Mouse (Mus musculus) splenic B cell, adult 2 months (primary cell): ENCODE results near the gene Diras1.
A peak's percentile ranks its signal among the peaks of the same experiment; 100 is the strongest.

Experiments
- DNase-seq: peaks from one replicate; pipeline ENCODE4 v3.0.0-alpha.2; 2011; ENCODE audit warnings: low read depth, low spot score
- H3K27me3 ChIP-seq: 2 replicates; pipeline ENCODE4 v1.6.1; 2012; ENCODE audit warnings: mild to moderate bottlenecking, low read length, moderate library complexity, mixed read lengths; ENCODE audit not compliant: control insufficient read depth, poor library complexity, insufficient read depth, severe bottlenecking
- H3K36me3 ChIP-seq: 2 replicates; pipeline ENCODE4 v1.6.1; 2012; ENCODE audit warnings: mild to moderate bottlenecking, low read length, moderate library complexity, mixed read lengths; ENCODE audit not compliant: control insufficient read depth, poor library complexity, insufficient read depth, severe bottlenecking

Gene Diras1

GRCm38 (mm10) chr10:81020207-81020606 lies 5.3 kb downstream of the Diras1 start:
- Histone ChIP-seq H3K27me3 (no peaks in the 10 kb centered on the region), H3K36me3 (no peaks in the 10 kb centered on the region)
- no peak for DNase-seq

- H3K27me3 ChIP-seq: no peaks in the 10 kb centered on the region
Observed at GRCm38 (mm10) chr10:81019687-81020086, 5.8 kb downstream of the Diras1 start.

GRCm38 (mm10) chr10:81018326-81018725 lies 7.1 kb downstream of the Diras1 start:
- peak; percentile 22 for DNase-seq
- Histone ChIP-seq H3K36me3 (no peaks in the 10 kb centered on the region), H3K27me3 (no peaks in the 10 kb centered on the region)

More at GRCm38 (mm10) chr10:81019687-81020086, 5.8 kb downstream of the Diras1 start:
- DNase-seq: no peak
- no peaks in the 10 kb centered on the region for H3K36me3 ChIP-seq

GRCm38 (mm10) chr10:81016645-81017044 lies 8.8 kb downstream of the Diras1 start:
- DNase-seq: peak; percentile 83
- Histone ChIP-seq H3K36me3 (no peaks in the 10 kb centered on the region), H3K27me3 (no peaks in the 10 kb centered on the region)

DNA sequence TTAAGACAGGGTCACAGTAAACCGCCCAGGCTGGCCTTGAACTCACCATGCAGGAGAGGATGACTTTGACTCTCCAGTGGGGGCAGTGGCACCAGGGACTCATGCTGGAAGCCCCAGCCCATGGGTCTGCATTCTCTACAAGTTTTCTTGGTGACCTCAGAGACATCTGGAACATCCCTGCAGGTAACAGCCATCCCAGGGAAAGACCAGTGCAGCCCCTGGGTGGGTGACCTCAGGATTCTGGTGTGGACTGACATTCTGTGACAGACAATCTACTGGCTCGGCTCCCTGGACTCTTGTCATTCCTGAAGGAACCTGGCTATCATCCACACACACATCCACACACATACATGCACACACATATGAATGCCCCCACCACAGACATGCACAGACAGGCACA lies 9.8 kb downstream of the Diras1 start:
- no peak for DNase-seq
- no peaks in the 10 kb centered on the region for H3K27me3 ChIP-seq
- H3K36me3 ChIP-seq: no peaks in the 10 kb centered on the region

DNA sequence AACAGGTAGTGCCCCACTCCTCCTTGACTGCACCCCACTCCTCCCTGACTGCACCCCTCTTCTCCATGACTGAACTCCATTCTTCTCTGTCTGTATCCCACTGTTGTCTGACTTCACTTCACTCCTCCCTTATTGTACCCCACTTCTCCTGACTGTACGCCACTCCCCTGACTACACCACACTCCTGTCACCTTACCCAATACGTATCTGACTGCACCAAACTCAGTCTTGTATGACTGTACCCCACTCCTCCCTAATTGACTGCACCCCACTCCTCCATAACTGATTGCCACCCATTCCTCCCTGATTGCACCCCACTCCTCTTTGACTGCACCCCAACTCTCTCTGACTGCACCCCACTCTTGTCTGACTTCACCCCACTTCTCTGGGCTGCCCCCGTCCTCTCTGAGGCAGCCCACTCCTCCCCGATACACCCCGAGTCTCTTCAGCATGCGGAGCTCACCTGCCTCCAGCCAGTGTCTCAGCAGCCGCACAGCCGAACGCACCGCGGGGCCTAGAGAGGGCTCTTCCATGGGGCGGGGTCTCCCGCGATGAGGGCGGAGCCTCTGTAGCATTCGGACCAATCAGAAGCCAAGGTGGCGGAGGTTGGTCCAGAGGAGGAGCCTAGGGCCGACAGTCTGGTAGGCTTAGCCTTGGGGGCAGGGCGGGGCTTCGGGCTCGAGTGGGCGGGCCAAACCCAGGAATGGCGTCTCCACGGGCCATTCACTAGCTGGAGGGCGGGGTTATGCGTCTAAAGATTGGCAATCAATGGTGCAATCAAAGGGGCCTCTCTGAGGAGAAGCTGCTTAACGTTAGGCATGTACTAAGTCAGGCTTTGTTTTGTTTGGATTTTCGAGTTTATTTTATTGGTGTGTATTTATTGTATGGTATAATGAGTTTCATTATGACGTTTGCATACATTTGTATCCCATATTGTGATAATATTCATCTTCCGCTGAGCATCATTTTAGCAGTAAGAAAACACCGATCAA lies 10.8 kb downstream of the Diras1 start, which contains the start of gene Gng7:
Gng7 (minus strand) TSS at position 553 of the 992 bp plus-strand sequence.
- Histone ChIP-seq H3K36me3 (no peaks in the 10 kb centered on the region), H3K27me3 (no peaks in the 10 kb centered on the region)
- DNase-seq: peak; percentile 90

DNA sequence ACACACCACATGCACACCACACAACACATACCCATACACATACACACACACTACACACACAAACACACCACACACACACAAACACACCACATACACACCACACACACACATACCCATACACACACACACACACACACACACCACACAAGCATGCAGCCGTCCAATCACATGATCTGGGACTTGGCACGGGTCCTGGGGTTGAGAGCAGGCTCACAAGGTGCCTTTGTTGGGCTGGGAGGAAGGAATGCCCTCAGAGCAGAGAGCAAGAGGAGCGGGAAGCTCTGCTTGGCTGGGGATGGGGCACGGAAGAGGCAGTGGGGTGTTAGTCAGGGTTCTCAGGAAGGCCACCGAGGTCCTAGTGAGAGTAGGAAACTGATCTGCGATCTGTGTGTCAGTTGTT lies 14.6 kb downstream of the Diras1 start:
- H3K36me3 ChIP-seq: no peaks in the 10 kb centered on the region
- no peaks in the 10 kb centered on the region for H3K27me3 ChIP-seq
- DNase-seq: no peak

- Histone ChIP-seq H3K27me3 (no peaks in the 10 kb centered on the region), H3K36me3 (no peaks in the 10 kb centered on the region)
- no peak for DNase-seq
Observed at GRCm38 (mm10) chr10:81007240-81007639, 18.2 kb downstream of the Diras1 start.

DNA sequence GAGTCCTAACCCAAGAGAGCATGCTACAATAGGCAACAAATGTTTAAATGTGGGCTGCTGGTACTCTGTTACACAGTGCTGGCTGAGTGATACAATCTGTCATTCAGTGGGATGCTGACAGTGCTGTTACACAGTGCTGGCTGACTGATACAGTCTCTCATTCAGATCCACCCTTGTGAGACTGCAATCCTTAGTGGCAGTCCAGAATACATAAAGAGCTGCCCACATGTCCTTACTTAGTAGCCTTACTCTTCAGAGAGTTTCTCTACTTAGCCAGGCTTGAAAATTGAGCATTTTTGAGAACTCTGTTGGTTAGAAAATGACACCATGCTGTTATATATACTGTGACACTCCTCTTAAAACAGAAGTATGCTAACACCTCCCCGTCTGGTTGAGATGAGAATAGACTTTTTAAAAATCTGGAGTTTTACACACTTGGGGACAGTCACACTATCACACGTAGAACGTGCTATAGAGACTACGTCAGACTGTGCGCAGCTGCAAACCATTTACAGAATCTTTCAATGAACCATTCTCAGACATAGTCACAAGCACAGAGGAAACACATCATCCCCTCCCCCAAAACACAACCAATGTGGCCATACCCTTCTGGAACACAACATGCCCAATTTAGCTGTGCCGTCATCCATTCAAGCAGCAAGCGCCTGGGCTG lies 19.3 kb downstream of the Diras1 start:
- no peaks in the 10 kb centered on the region for H3K27me3 ChIP-seq
- no peaks in the 10 kb centered on the region for H3K36me3 ChIP-seq
- DNase-seq: no peak

- H3K27me3 ChIP-seq: no peaks in the 10 kb centered on the region
- DNase-seq: no peak
Observed at GRCm38 (mm10) chr10:81001161-81001560, 24.3 kb downstream of the Diras1 start.

DNA sequence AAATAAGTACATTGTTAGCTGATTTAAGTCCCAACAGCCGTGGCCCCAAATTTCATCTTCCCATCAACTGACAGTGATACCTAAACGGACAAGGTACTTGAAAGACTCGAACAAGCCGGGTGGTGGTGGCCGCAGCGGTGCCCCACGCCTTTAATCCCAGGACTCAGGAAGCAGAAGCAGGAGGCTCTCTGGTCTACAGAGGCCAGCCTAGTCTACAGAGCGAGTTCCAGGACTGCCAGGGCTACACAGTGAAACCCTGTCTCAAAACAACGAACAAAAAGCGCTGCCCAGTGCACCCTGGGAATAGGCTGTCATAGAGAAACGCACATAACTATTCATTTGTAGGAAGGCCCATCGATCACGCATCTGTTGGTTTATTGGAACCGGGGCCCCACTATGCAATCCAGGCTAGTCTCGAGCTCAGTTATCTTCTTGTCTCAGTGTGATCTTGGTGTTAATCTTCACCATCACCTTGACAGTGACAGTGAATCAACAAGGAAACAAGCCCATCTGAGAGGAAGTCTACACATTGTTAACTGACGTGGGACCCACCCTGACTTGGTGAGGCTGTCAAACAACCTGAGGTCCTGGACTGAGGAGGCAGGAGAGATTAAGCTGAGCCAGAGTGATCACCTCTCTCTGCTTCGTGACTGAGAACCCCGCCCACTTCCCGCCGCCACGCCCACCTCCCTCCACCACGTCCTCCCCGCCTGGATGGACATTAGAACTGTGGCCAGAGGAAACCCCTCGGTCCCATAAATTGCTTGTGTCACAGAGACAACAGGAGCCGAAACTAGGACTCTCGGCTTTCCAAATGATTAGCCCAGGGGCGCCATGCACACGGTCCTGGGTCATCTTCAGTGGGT lies 25.0 kb downstream of the Diras1 start:
- no peak for DNase-seq
- no peaks in the 10 kb centered on the region for H3K36me3 ChIP-seq
- no peaks in the 10 kb centered on the region for H3K27me3 ChIP-seq

More at GRCm38 (mm10) chr10:81001161-81001560, 24.3 kb downstream of the Diras1 start:
- H3K36me3 ChIP-seq: no peaks in the 10 kb centered on the region

DNA sequence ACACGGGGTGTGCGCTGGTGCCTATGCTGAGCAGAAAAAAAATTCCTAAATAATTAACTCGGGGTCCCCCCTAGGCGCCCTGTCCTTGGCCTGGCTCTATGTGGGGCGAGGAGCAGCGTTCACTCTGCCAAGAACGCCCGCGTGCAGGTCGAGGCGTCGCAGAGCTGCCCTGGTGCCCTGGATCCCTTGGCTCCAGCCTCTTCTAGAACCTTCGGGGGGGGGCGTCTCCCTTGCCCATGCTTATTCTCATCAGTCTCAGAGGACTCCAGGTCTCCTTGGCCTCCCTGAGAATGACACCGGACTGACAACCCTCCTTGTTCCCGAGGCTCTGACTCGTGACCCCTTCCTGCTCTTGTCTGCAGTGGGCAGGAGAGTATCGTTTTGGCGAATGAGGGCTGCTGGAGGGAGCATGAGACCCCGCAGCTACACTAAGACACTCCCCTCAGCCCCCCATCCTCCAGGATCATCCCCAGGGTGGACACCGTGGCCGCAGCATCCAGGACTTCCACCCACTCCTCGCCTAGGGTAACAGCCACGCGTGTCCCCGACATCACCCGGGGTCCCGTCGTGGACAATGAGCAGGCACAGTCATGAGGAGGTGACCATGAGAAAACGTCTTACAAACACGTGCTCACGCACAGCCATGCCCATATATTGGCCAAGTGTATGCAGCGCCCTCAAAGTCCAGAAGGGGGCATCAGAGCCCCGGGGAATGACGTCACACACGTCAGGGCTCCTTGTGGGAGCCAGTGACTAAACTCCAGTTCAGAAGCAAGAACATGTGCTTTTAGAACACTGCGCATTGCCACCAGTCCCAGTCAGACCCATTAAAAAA lies 25.9 kb downstream of the Diras1 start:
- peak; percentile 91 for DNase-seq
- H3K27me3 ChIP-seq: no peaks in the 10 kb centered on the region

GRCm38 (mm10) chr10:80998778-80999177 lies 26.7 kb downstream of the Diras1 start:
- Histone ChIP-seq H3K27me3 (no peaks in the 10 kb centered on the region), H3K36me3 (no peaks in the 10 kb centered on the region)
- DNase-seq: peak; percentile 79

More for the DNA sequence above, 25.9 kb downstream of the Diras1 start:
- no peaks in the 10 kb centered on the region for H3K36me3 ChIP-seq

- no peaks in the 10 kb centered on the region for H3K36me3 ChIP-seq
- no peaks in the 10 kb centered on the region for H3K27me3 ChIP-seq
- no peak for DNase-seq
Observed at GRCm38 (mm10) chr10:80998021-80998420, 27.4 kb downstream of the Diras1 start.
